Mouse (Mus musculus): ENCODE measurements around the gene Apol7b.

- TF ChIP-seq CTCF (IDR thresholded peaks at IDR 0.05; ENCODE audit: borderline replicate concordance, extremely low read depth, insufficient read depth, insufficient read length) (no peak), POLR2A (IDR thresholded peaks at IDR 0.05; ENCODE audit: borderline replicate concordance, extremely low read depth, insufficient read depth, insufficient read length, poor library complexity, severe bottlenecking) (no peak)
Measured at GRCm38 (mm10) chr15:77379921-77380320, 67.4 kb downstream of the Apol7b start.

Data from brain, embryonic 14.5 days (tissue).